Mouse (Mus musculus) forebrain, embryonic 12.5 days (tissue): ENCODE measurements around the gene Itgb4. TPM values are rescaled to one million over a fixed set of nuclear protein-coding genes. Genes with fewer than 3 reads are reported as not detected.

ENCODE experiments used
- ATAC-seq: fragments of 200-750 bp; cut with Nextera tagmentation; 2 replicates; pipeline ENCODE4 v1.8.0; 2017; ENCODE audit warnings: moderate TSS enrichment; ENCODE audit not compliant: low FRiP score
- H3K27ac ChIP-seq: fragments of 300-500 bp; sonication (generic); 2 replicates; pipeline ENCODE4 v1.5.1; 2016; ENCODE audit warnings: mild to moderate bottlenecking
- H3K27me3 ChIP-seq: fragments of 300-500 bp; sonication (generic); 2 replicates; pipeline ENCODE4 v1.6.1; 2016; ENCODE audit warnings: mild to moderate bottlenecking
- H3K36me3 ChIP-seq: fragments of 300-500 bp; sonication (generic); replicated peaks from 2 replicates; pipeline ENCODE4 v1.6.1; 2016; ENCODE audit warnings: mild to moderate bottlenecking
- H3K4me1 ChIP-seq: fragments of 300-500 bp; sonication (generic); 2 replicates; pipeline ENCODE4 v1.6.1; 2016
- H3K4me2 ChIP-seq: fragments of 300-500 bp; sonication (generic); 2 replicates; pipeline ENCODE4 v1.6.1; 2016; ENCODE audit warnings: mild to moderate bottlenecking, moderate library complexity
- H3K4me3 ChIP-seq: fragments of 300-500 bp; sonication (generic); replicated peaks from 2 replicates; pipeline ENCODE4 v1.5.1; 2016; ENCODE audit warnings: mild to moderate bottlenecking
- H3K9ac ChIP-seq: fragments of 300-500 bp; sonication (generic); 2 replicates; pipeline ENCODE4 v1.6.1; 2016; ENCODE audit warnings: mild to moderate bottlenecking
- H3K9me3 ChIP-seq: fragments of 300-500 bp; sonication (generic); 2 replicates; pipeline ENCODE4 v1.6.1; 2016
- WGBS: fragments of 180-500 bp; shearing (Covaris S2); methylation state at CpG from one replicate; pipeline ENCODE4 v1.1.7; 2016; 5-methylcytosine and 5-hydroxymethylcytosine counted together
- polyA plus RNA-seq: library from polyadenylated mRNA; unstranded; fragments of >200 nt; fragmentation: Nextera tagmentation; extraction: Ambion mirVana; gene quantifications from 2 replicates; pipeline ENCODE4 v1.2.1, GENCODE M21; 2016

Gene Itgb4
- polyA plus RNA-seq, 1 experiment from 2014 or later: 1.0 TPM

- Histone ChIP-seq H3K4me3 (peak overlapping the region; percentile 35), H3K4me2 (peak overlapping the region; percentile 67), H3K27ac (no peak overlapping the region), H3K9ac (peak overlapping the region; percentile 47), H3K4me1 (peaks cover 30% of the 10 kb centered on the region), H3K27me3 (peaks cover 5% of the 10 kb centered on the region; the same call in 1 of the 2 replicates), H3K9me3 (0 out of 2 replicates have a peak, but pooled peaks cover 3% of the 10 kb centered on the region), H3K36me3 (peaks cover 11% of the 10 kb centered on the region; the same call in 1 of the 2 replicates)
- ATAC-seq: no peak
- 39% methylated on average over 8 of the region's 8 CpGs for WGBS
These were observed 29.8 kb downstream of the Itgb4 start for GRCm38 (mm10) chr11:116004186-116004823.

DNA sequence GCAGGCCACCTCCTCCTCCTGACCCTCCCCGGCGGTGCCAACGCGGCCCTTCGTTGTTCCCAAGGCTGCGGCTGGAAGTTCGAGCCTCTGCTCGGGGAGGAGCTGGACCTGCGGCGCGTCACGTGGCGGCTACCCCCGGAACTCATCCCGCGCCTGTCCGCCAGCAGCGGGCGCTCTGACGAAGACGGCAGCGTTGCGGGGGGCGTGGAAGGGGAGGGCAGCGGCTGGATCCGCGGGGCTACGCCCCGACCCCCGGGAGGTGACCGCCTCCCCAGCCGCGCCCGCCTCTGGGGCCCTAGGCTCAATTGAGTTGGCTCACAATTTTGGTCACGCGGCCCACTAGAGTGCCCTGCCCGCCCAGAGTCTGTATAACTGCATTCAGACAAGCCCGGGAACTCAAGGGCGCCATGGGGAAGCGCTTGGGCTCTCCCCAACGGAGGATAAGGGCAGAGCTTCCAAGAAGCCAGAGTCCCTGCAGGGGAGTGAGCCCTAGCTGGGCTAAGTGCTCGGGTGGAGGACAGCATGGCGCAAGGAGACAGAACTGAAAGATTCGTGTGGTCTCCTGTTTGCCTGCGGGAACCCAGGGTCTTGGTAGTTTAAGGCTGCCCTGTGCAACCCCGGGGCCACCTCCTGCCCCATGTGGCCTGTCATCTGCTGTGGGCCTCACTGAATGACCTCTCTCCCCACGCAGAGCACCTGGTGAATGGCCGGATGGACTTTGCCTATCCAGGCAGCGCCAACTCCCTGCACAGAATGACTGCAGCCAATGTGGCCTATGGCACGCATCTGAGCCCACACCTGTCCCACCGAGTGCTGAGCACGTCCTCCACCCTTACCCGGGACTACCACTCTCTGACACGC is 30.6 kb downstream of the Itgb4 start:
- H3K9me3 ChIP-seq: 0 out of 2 replicates have a peak, but pooled peaks cover 3% of the 10 kb centered on the region
- H3K4me1 ChIP-seq: peaks cover 28% of the 10 kb centered on the region
- WGBS: 7% methylated on average over 50 of the region's 54 CpGs
- H3K4me2 ChIP-seq: peak overlapping the region; percentile 67
- H3K27me3 ChIP-seq: peaks cover 3% of the 10 kb centered on the region; the same call in 1 of the 2 replicates
- peak; percentile 59 for ATAC-seq
- H3K4me3 ChIP-seq: peak overlapping the region; percentile 35
- H3K36me3 ChIP-seq: peaks cover 15% of the 10 kb centered on the region; the same call in 1 of the 2 replicates
- H3K27ac ChIP-seq: no peak overlapping the region
- H3K9ac ChIP-seq: peak overlapping the region; percentile 47

GRCm38 (mm10) chr11:116005701-116006419 is 31.4 kb downstream of the Itgb4 start:
- Histone ChIP-seq H3K27ac (no peak overlapping the region), H3K4me3 (0 out of 2 replicates have a peak overlapping the region, but pooled peaks have one; percentile 35), H3K9ac (0 out of 2 replicates have a peak overlapping the region, but pooled peaks have one; percentile 47), H3K27me3 (no peaks in the 10 kb centered on the region), H3K4me2 (peak overlapping the region; percentile 67), H3K4me1 (peaks cover 20% of the 10 kb centered on the region), H3K36me3 (peaks cover 17% of the 10 kb centered on the region; the same call in 1 of the 2 replicates), H3K9me3 (0 out of 2 replicates have a peak, but pooled peaks cover 3% of the 10 kb centered on the region)
- WGBS: 70% methylated on average over 9 of the region's 9 CpGs
- 0 out of 2 replicates have a peak, but pooled peaks have one; percentile 22 for ATAC-seq

GRCm38 (mm10) chr11:116007095-116007850 is 32.8 kb downstream of the Itgb4 start:
- WGBS: 85% methylated on average over 28 of the region's 28 CpGs
- Histone ChIP-seq H3K4me3 (no peak overlapping the region), H3K9me3 (0 out of 2 replicates have a peak, but pooled peaks cover 3% of the 10 kb centered on the region), H3K36me3 (peaks cover 17% of the 10 kb centered on the region; the same call in 1 of the 2 replicates), H3K9ac (no peak overlapping the region), H3K27ac (no peak overlapping the region), H3K27me3 (no peaks in the 10 kb centered on the region), H3K4me1 (peaks cover 28% of the 10 kb centered on the region), H3K4me2 (no peak overlapping the region)
- no peak for ATAC-seq

GRCm38 (mm10) chr11:116008411-116008810 is 33.9 kb downstream of the Itgb4 start:
- peaks cover 37% of the 10 kb centered on the region for H3K4me1 ChIP-seq
- no peak for ATAC-seq
- no peaks in the 10 kb centered on the region for H3K27me3 ChIP-seq
- no peak overlapping the region for H3K9ac ChIP-seq
- 91% methylated on average over 11 of the region's 11 CpGs for WGBS
- no peak overlapping the region for H3K4me2 ChIP-seq
- H3K27ac ChIP-seq: no peak overlapping the region
- no peaks in the 10 kb centered on the region for H3K9me3 ChIP-seq
- peaks cover 17% of the 10 kb centered on the region; the same call in 1 of the 2 replicates for H3K36me3 ChIP-seq
- H3K4me3 ChIP-seq: no peak overlapping the region

DNA sequence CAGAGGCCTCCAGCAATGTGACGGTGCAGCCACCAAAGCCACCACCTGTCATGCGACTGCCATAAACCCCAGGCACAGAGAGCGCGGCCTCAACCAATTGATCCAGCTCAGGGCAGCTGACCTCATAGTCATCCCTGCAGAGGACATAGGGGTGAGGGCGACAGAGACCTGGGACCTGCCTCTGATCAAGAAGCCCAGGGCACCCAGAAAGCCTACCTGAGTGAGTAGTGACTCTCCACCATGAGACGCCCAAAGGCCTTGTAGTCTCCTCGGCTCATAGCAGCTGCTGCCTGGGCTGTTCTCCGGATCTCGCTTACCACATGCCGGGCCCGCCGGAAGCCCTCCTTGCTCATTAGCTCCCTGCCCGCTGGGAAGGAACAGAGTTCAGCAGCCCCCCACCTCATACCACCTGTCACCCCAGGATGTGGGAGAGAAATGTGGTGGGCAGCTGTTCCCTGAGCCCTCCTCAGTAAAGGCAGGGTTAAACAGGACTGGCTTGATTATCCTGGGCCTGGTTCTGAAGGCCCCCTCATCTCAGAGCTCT is 34.4 kb downstream of the Itgb4 start:
- Histone ChIP-seq H3K9ac (no peak overlapping the region), H3K4me3 (no peak overlapping the region), H3K4me2 (no peak overlapping the region), H3K9me3 (no peaks in the 10 kb centered on the region), H3K27me3 (no peaks in the 10 kb centered on the region), H3K27ac (no peak overlapping the region), H3K36me3 (peaks cover 17% of the 10 kb centered on the region; the same call in 1 of the 2 replicates), H3K4me1 (peaks cover 37% of the 10 kb centered on the region)
- WGBS: 89% methylated on average over 13 of the region's 13 CpGs
- ATAC-seq: no peak

DNA sequence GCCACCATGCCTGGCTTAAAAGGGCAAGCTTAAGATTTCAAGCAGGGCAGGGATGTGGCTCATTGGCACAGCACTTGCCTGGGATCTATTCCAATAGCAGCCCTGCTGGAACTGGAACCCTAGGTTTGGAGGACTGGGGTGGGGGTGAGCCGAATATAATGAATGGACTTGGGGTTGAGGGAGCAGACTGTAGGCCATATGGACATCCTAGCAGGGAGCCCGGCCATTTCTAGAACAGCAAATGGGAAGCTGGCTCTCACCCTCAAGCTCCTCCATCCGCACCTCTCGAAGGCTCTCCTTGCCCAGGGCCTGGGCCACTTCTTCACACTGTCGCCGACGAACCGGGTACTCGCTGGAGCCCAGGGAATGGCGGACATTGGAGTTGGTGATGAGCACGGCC is 35.2 kb downstream of the Itgb4 start:
- no peak overlapping the region for H3K9ac ChIP-seq
- ATAC-seq: no peak
- no peak overlapping the region for H3K4me3 ChIP-seq
- H3K4me1 ChIP-seq: peaks cover 36% of the 10 kb centered on the region
- no peak overlapping the region for H3K4me2 ChIP-seq
- H3K36me3 ChIP-seq: peaks cover 17% of the 10 kb centered on the region; the same call in 1 of the 2 replicates
- no peak overlapping the region for H3K27ac ChIP-seq
- WGBS: 93% methylated on average over 11 of the region's 11 CpGs
- H3K27me3 ChIP-seq: no peaks in the 10 kb centered on the region
- no peaks in the 10 kb centered on the region for H3K9me3 ChIP-seq

- H3K4me1 ChIP-seq: peaks cover 34% of the 10 kb centered on the region
- H3K27me3 ChIP-seq: no peaks in the 10 kb centered on the region
- H3K9me3 ChIP-seq: no peaks in the 10 kb centered on the region
- peaks cover 17% of the 10 kb centered on the region; the same call in 1 of the 2 replicates for H3K36me3 ChIP-seq
- no peak overlapping the region for H3K9ac ChIP-seq
- ATAC-seq: no peak
- H3K27ac ChIP-seq: no peak overlapping the region
- no peak overlapping the region for H3K4me3 ChIP-seq
- no peak overlapping the region for H3K4me2 ChIP-seq
- 92% methylated on average over 8 of the region's 8 CpGs for WGBS
These were observed 35.6 kb downstream of the Itgb4 start for GRCm38 (mm10) chr11:116010146-116010545.

DNA sequence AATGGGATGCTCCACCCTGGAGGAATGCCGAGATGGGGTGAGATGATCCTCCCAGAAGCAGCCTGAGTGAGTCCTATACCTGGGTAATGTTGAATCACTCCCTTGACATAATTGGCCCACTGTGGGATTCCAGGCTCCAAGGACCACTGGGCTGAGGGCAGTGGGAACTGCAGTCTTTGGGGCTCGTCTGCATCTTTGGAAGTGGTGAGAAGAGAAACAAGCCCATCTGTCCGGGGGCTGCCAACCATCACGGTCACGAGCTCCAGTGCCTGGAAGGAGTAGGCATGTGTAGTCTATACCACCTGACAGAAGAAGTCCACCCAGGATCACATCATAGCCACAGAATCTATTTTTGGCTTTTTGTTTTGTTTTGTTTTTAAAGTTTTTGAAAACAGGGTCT is 36.4 kb downstream of the Itgb4 start:
- no peak overlapping the region for H3K27ac ChIP-seq
- ATAC-seq: no peak
- H3K27me3 ChIP-seq: no peaks in the 10 kb centered on the region
- no peak overlapping the region for H3K4me2 ChIP-seq
- WGBS: 85% methylated on average over 5 of the region's 5 CpGs
- no peak overlapping the region for H3K4me3 ChIP-seq
- H3K36me3 ChIP-seq: peaks cover 17% of the 10 kb centered on the region; the same call in 1 of the 2 replicates
- peaks cover 26% of the 10 kb centered on the region for H3K4me1 ChIP-seq
- no peaks in the 10 kb centered on the region for H3K9me3 ChIP-seq
- no peak overlapping the region for H3K9ac ChIP-seq

GRCm38 (mm10) chr11:116011529-116012261 is 37.2 kb downstream of the Itgb4 start:
- H3K4me3 ChIP-seq: peak overlapping the region; percentile 63
- peak overlapping the region; percentile 80 for H3K27ac ChIP-seq
- peak overlapping the region; percentile 71 for H3K9ac ChIP-seq
- WGBS: 24% methylated on average over 13 of the region's 14 CpGs
- peak overlapping the region; percentile 81 for H3K4me2 ChIP-seq
- H3K9me3 ChIP-seq: no peaks in the 10 kb centered on the region
- H3K27me3 ChIP-seq: no peaks in the 10 kb centered on the region
- peaks cover 24% of the 10 kb centered on the region for H3K4me1 ChIP-seq
- no peak for ATAC-seq
- peaks cover 17% of the 10 kb centered on the region; the same call in 1 of the 2 replicates for H3K36me3 ChIP-seq
